Mouse (Mus musculus): ENCODE results near the gene Tubb4b. TPM values are rescaled to one million over a fixed set of nuclear protein-coding genes. Genes with fewer than 3 reads are reported as not detected.
A peak's percentile ranks its signal among the peaks of the same experiment; 100 is the strongest.

The Tubb4b gene
- total and polyA plus RNA-seq, 3 experiments, result 183 to 1,037 (median 979) TPM

DNA sequence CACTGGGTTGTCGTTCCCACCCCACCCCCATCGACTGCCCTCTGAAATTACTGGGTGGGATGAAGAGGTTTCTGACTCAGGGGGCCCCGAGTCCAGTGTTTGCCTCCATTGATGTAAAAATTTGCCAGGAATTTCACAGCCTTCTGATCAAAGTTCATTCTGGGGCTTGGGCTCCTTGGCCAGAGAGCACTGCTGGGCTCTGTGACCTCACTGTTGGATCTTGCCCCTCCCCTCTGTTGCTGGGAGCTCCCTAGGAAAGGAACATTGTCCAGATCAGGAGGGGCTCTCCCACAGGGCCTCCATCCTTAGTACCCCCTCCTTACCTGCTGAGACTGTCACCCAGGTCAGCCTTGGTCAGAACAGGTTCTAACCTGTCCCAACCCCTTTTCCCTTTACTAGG is 10.1 kb downstream of the Tubb4b start, which contains the start of gene Stpg3:
TSS of gene Stpg3 (minus strand) at position 194 of the 400 bp plus-strand sequence.
- no peak for TF ChIP-seq GATA1 (IDR thresholded peaks at IDR 0.05; ENCODE audit: low read depth, low read length)
- no peak for TF ChIP-seq HCFC1 (IDR thresholded peaks at IDR 0.05; ENCODE audit: low read depth, low read length)
- H3K9ac ChIP-seq (ENCODE audit: control insufficient read depth, low read depth, low read length, poor library complexity, severe bottlenecking), result no peak within 1 kb of the TSS
- no peaks in the 10 kb centered on the region for H3K27me3 ChIP-seq (ENCODE audit: control insufficient read depth in 1 of 2, insufficient read depth in 2 of 2, low read length in 2 of 2)
- H3K27ac ChIP-seq (ENCODE audit: control insufficient read depth, low read depth, low read length), result no peak within 1 kb of the TSS
- peaks cover 17% of the 10 kb centered on the region for H3K79me2 ChIP-seq (ENCODE audit: control insufficient read depth, insufficient read depth, low read length, poor library complexity)
- DNase-seq (ENCODE audit: low read depth, low spot score), result no peak
- H3K4me1 ChIP-seq (ENCODE audit: control insufficient read depth in 1 of 2, insufficient read depth in 2 of 2, low read length in 2 of 2), result peaks cover 6 to 15% of the 10 kb centered on the region in 2 experiments
- no peak within 1 kb of the TSS for H3K4me3 ChIP-seq (ENCODE audit: control insufficient read depth in 1 of 2, insufficient read depth in 1 of 2, low read depth in 2 of 2, low read length in 2 of 2)
- no peaks in the 10 kb centered on the region for H3K9me3 ChIP-seq (replicated peaks; ENCODE audit: insufficient read depth, low read length)
- H3K36me3 ChIP-seq (ENCODE audit: control insufficient read depth in 1 of 2, insufficient read depth in 2 of 2, low read length in 2 of 2), result peaks cover 0 to 11% of the 10 kb centered on the region in 2 experiments; a peak in 2 of 4 replicates

- peaks cover 0 to 14% of the 10 kb centered on the region in 2 experiments; a peak in 3 of 4 replicates for H3K36me3 ChIP-seq (ENCODE audit: control insufficient read depth in 1 of 2, insufficient read depth in 2 of 2, low read length in 2 of 2)
- H3K79me2 ChIP-seq (ENCODE audit: control insufficient read depth, insufficient read depth, low read length, poor library complexity), result peaks cover 19% of the 10 kb centered on the region
These were observed 11.1 kb downstream of the Tubb4b start for GRCm38 (mm10) chr2:25213266-25213865.

GRCm38 (mm10) chr2:25211121-25211670 is 13.3 kb downstream of the Tubb4b start, which contains the start of gene Nelfb:
Gene Nelfb, minus strand, starts transcription at chr2:25211489.
- H3K9me3 ChIP-seq (replicated peaks; ENCODE audit: insufficient read depth, low read length), result no peaks in the 10 kb centered on the region
- H3K9ac ChIP-seq (ENCODE audit: control insufficient read depth, low read depth, low read length, poor library complexity, severe bottlenecking), result peak within 1 kb of the TSS; percentile 93
- peak; percentile 98 for DNase-seq (ENCODE audit: low read depth, low spot score)
- H3K36me3 ChIP-seq (ENCODE audit: control insufficient read depth in 1 of 2, insufficient read depth in 2 of 2, low read length in 2 of 2), result peaks cover 2 to 11% of the 10 kb centered on the region in 2 experiments; a peak in 3 of 4 replicates
- peaks cover 21% of the 10 kb centered on the region for H3K79me2 ChIP-seq (ENCODE audit: control insufficient read depth, insufficient read depth, low read length, poor library complexity)
- H3K4me3 ChIP-seq (ENCODE audit: control insufficient read depth in 1 of 2, insufficient read depth in 1 of 2, low read depth in 2 of 2, low read length in 2 of 2), result peak within 1 kb of the TSS; percentile 69 to 97
- H3K27ac ChIP-seq (ENCODE audit: control insufficient read depth, low read depth, low read length), result peak within 1 kb of the TSS; percentile 76
- H3K27me3 ChIP-seq (ENCODE audit: control insufficient read depth in 1 of 2, insufficient read depth in 2 of 2, low read length in 2 of 2), result no peaks in the 10 kb centered on the region
- peaks cover 6 to 17% of the 10 kb centered on the region in 2 experiments for H3K4me1 ChIP-seq (ENCODE audit: control insufficient read depth in 1 of 2, insufficient read depth in 2 of 2, low read length in 2 of 2)
- TF ChIP-seq CHD2 (IDR thresholded peaks at IDR 0.05; ENCODE audit: low read length), result no peak
- TF ChIP-seq BHLHE40 (IDR thresholded peaks at IDR 0.05; ENCODE audit: borderline replicate concordance, low read depth, low read length), result peak; percentile 67
- TF ChIP-seq ELF1 (IDR thresholded peaks at IDR 0.05; ENCODE audit: low read depth, low read length), result peak; percentile 91
- TF ChIP-seq POLR2AphosphoS5 (IDR thresholded peaks at IDR 0.05; ENCODE audit: borderline replicate concordance, low read depth, low read length), result no peak
- no peak for TF ChIP-seq ZC3H11A (IDR thresholded peaks at IDR 0.05; ENCODE audit: low read depth, low read length)
- peak; percentile 13; the same call in 1 of the 2 replicates for TF ChIP-seq SMC3 (IDR thresholded peaks at IDR 0.05; ENCODE audit: low read depth, low read length)
- peak; percentile 58 for TF ChIP-seq MYC (IDR thresholded peaks at IDR 0.05; ENCODE audit: low read depth, low read length)
- peak; percentile 85 for TF ChIP-seq ZMIZ1 (IDR thresholded peaks at IDR 0.05; ENCODE audit: low read depth, low read length)
- peak; percentile 72 for TF ChIP-seq TBP (IDR thresholded peaks at IDR 0.05; ENCODE audit: low read depth, low read length)
- TF ChIP-seq CTCF (IDR thresholded peaks at IDR 0.05 in 2 of 3, conservative IDR thresholded peaks at IDR 0.05 in 1 of 3; ENCODE audit: control insufficient read depth in 1 of 3, insufficient read depth in 1 of 3, low read depth in 2 of 3, low read length in 3 of 3, poor library complexity in 1 of 3, severe bottlenecking in 1 of 3), result 0 out of 6 replicates have a peak, but pooled peaks of 1 of the 3 experiments have one; percentile 1
- TF ChIP-seq MAZ (IDR thresholded peaks at IDR 0.05; ENCODE audit: low read depth, low read length), result peak; percentile 82
- peak; percentile 84 for TF ChIP-seq NELFE (IDR thresholded peaks at IDR 0.05; ENCODE audit: low read depth, low read length)
- peak; percentile 68; the same call in 1 of the 2 replicates for TF ChIP-seq KAT2A (conservative IDR thresholded peaks at IDR 0.05; ENCODE audit: low read depth, low read length)
- TF ChIP-seq MAX (IDR thresholded peaks at IDR 0.05; ENCODE audit: low read length), result peak; percentile 76; the same call in 1 of the 2 replicates
- peak; percentile 38; the same call in 1 of the 2 replicates for TF ChIP-seq NRF1 (IDR thresholded peaks at IDR 0.05; ENCODE audit: insufficient read depth, low read depth, low read length, poor library complexity, severe bottlenecking)
- peak; percentile 86 for TF ChIP-seq SIN3A (IDR thresholded peaks at IDR 0.05; ENCODE audit: low read length)

More at GRCm38 (mm10) chr2:25213266-25213865, 11.1 kb downstream of the Tubb4b start:
- no peak overlapping the region for H3K4me3 ChIP-seq (ENCODE audit: control insufficient read depth in 1 of 2, insufficient read depth in 1 of 2, low read depth in 2 of 2, low read length in 2 of 2)
- no peak overlapping the region for H3K27ac ChIP-seq (ENCODE audit: control insufficient read depth, low read depth, low read length)
- TF ChIP-seq JUND (IDR thresholded peaks at IDR 0.05; ENCODE audit: low read depth, low read length), result no peak
- no peak for TF ChIP-seq NRF1 (IDR thresholded peaks at IDR 0.05; ENCODE audit: insufficient read depth, low read depth, low read length, poor library complexity, severe bottlenecking)
- TF ChIP-seq MEF2A (IDR thresholded peaks at IDR 0.05; ENCODE audit: extremely low read depth, insufficient replicate concordance, low read depth, low read length, poor library complexity, severe bottlenecking), result no peak
- no peak for TF ChIP-seq MXI1 (IDR thresholded peaks at IDR 0.05; ENCODE audit: low read depth, low read length)
- no peak for TF ChIP-seq ELF1 (IDR thresholded peaks at IDR 0.05; ENCODE audit: low read depth, low read length)
- TF ChIP-seq GABPA (IDR thresholded peaks at IDR 0.05; ENCODE audit: low read depth, low read length), result no peak
- no peak for TF ChIP-seq ETS1 (IDR thresholded peaks at IDR 0.05; ENCODE audit: low read depth, low read length)
- no peak for TF ChIP-seq ZC3H11A (IDR thresholded peaks at IDR 0.05; ENCODE audit: low read depth, low read length)
- no peak for TF ChIP-seq KAT2A (conservative IDR thresholded peaks at IDR 0.05; ENCODE audit: low read depth, low read length)
- no peak for TF ChIP-seq HCFC1 (IDR thresholded peaks at IDR 0.05; ENCODE audit: low read depth, low read length)
- TF ChIP-seq TBP (IDR thresholded peaks at IDR 0.05; ENCODE audit: low read depth, low read length), result no peak
- no peak for TF ChIP-seq ZKSCAN1 (IDR thresholded peaks at IDR 0.05; ENCODE audit: low read depth, low read length)
- TF ChIP-seq POLR2AphosphoS2 (IDR thresholded peaks at IDR 0.05; ENCODE audit: low read length), result no peak
- no peak for TF ChIP-seq ZNF384 (IDR thresholded peaks at IDR 0.05; ENCODE audit: low read depth, low read length)
- no peak for TF ChIP-seq POLR2A (IDR thresholded peaks at IDR 0.05; ENCODE audit: control insufficient read depth in 1 of 2, insufficient read depth in 1 of 2, low read depth in 1 of 2, low read length in 2 of 2, poor library complexity in 1 of 2)
- no peaks in the 10 kb centered on the region for H3K27me3 ChIP-seq (ENCODE audit: control insufficient read depth in 1 of 2, insufficient read depth in 2 of 2, low read length in 2 of 2)
- DNase-seq (ENCODE audit: low read depth, low spot score), result no peak
- no peak overlapping the region for H3K9ac ChIP-seq (ENCODE audit: control insufficient read depth, low read depth, low read length, poor library complexity, severe bottlenecking)
- H3K4me1 ChIP-seq (ENCODE audit: control insufficient read depth in 1 of 2, insufficient read depth in 2 of 2, low read length in 2 of 2), result peaks cover 6 to 17% of the 10 kb centered on the region in 2 experiments
- H3K9me3 ChIP-seq (replicated peaks; ENCODE audit: insufficient read depth, low read length), result no peaks in the 10 kb centered on the region
